Mouse (Mus musculus) neural tube, embryonic 15.5 days (tissue): ENCODE measurements around the gene Cnpy3. TPM values are rescaled to one million over a fixed set of nuclear protein-coding genes. Genes with fewer than 3 reads are reported as not detected.
"Not testable (repeated sequence)": the region's sequence is repeated elsewhere in the genome, so short reads cannot be mapped to it uniquely, and the experiment has no call there.

Experiments used
- ATAC-seq: fragments of 200-750 bp; cut with Nextera tagmentation; 2 replicates; pipeline ENCODE4 v1.8.0; 2017; ENCODE audit warnings: mild to moderate bottlenecking, moderate TSS enrichment, moderate library complexity; ENCODE audit not compliant: low FRiP score
- H3K27ac ChIP-seq: fragments of 300-500 bp; sonication (generic); replicated peaks from 2 replicates; pipeline ENCODE4 v1.5.1; 2015; ENCODE audit warnings: mild to moderate bottlenecking, inconsistent platforms
- H3K27me3 ChIP-seq: fragments of 300-500 bp; sonication (generic); replicated peaks from 2 replicates; pipeline ENCODE4 v1.6.1; 2015; ENCODE audit warnings: inconsistent platforms
- H3K36me3 ChIP-seq: fragments of 300-500 bp; sonication (generic); 2 replicates; pipeline ENCODE4 v1.6.1; 2015; ENCODE audit warnings: inconsistent platforms
- H3K4me1 ChIP-seq: fragments of 300-500 bp; sonication (generic); 2 replicates; pipeline ENCODE4 v1.6.1; 2015; ENCODE audit warnings: inconsistent platforms
- H3K4me2 ChIP-seq: fragments of 300-500 bp; sonication (generic); 2 replicates; pipeline ENCODE4 v1.6.1; 2015; ENCODE audit warnings: inconsistent platforms, mild to moderate bottlenecking, moderate library complexity
- H3K4me3 ChIP-seq: fragments of 300-500 bp; sonication (generic); replicated peaks from 2 replicates; pipeline ENCODE4 v1.5.1; 2015; ENCODE audit warnings: mild to moderate bottlenecking, inconsistent platforms
- H3K9ac ChIP-seq: fragments of 300-500 bp; sonication (generic); replicated peaks from 2 replicates; pipeline ENCODE4 v1.6.1; 2015; ENCODE audit warnings: mild to moderate bottlenecking, inconsistent platforms
- H3K9me3 ChIP-seq: fragments of 300-500 bp; sonication (generic); replicated peaks from 2 replicates; pipeline ENCODE4 v1.6.1; 2016; ENCODE audit warnings: inconsistent platforms
- WGBS: fragments of 180-500 bp; shearing (Covaris S2); methylation state at CpG from one replicate; pipeline ENCODE4 v1.1.7; 2015; ENCODE audit warnings: mixed read lengths; 5-methylcytosine and 5-hydroxymethylcytosine counted together
- polyA plus RNA-seq: library from polyadenylated mRNA; unstranded; fragments of >200 nt; fragmentation: Nextera tagmentation; extraction: Ambion mirVana; gene quantifications from 2 replicates; pipeline ENCODE4 v1.2.1, GENCODE M21; 2015

Cnpy3 gene
- polyA plus RNA-seq, 1 experiment from 2014 or later: 72.2 TPM

DNA sequence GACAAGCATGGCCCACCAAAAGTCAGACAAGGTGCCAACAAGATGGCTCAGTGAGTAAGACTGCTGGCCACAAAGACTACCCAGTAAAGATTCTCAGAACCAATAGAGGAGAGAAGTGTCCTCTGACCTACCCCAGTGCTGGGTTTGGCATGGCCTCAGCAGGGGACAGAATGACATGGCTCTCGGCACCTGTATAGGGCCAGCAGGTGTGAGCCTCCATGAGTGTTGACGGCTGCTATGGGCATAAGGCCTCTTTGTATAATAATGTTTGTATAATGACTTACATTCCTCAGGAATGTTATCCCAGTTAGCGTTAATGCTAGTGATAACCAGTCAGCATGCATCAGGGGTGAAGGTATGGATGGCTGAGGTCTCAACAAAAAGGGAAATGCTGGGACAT, 24.1 kb upstream of the Cnpy3 start:
- H3K4me2 ChIP-seq: no peak overlapping the region
- H3K9ac ChIP-seq: no peak overlapping the region
- no peaks in the 10 kb centered on the region for H3K27me3 ChIP-seq
- 83% methylated on average over 3 of the region's 3 CpGs for WGBS
- no peak overlapping the region for H3K27ac ChIP-seq
- no peak for ATAC-seq
- H3K4me1 ChIP-seq: peaks cover 34% of the 10 kb centered on the region
- no peak overlapping the region for H3K4me3 ChIP-seq
- H3K9me3 ChIP-seq: no peaks in the 10 kb centered on the region
- peaks cover 62% of the 10 kb centered on the region for H3K36me3 ChIP-seq

DNA sequence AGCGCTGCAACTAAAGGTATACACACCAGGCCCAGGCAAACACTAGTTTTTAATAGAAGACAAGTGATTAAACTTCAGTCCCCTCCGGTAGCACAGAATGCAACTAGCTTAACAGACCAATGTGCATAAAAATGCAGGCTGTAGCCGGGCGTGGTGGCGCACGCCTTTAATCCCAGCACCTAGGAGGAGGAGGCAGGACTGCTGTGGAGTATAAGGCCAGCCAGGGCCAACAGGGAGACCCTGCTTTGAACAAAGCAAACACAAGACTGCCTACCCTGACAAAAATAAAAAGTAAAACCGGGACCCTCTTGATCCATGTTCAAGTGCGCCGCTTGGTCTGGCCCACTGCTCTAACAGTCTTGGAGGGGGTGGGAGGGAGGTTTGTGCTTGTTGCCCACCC, 23.1 kb upstream of the Cnpy3 start:
- H3K9ac ChIP-seq: no peak overlapping the region
- H3K9me3 ChIP-seq: no peaks in the 10 kb centered on the region
- WGBS: 93% methylated on average over 9 of the region's 9 CpGs
- H3K36me3 ChIP-seq: peaks cover 55% of the 10 kb centered on the region
- no peak overlapping the region for H3K27ac ChIP-seq
- H3K4me2 ChIP-seq: no peak overlapping the region
- ATAC-seq: no peak
- no peak overlapping the region for H3K4me3 ChIP-seq
- no peaks in the 10 kb centered on the region for H3K27me3 ChIP-seq
- peaks cover 27% of the 10 kb centered on the region for H3K4me1 ChIP-seq

- ATAC-seq: no peak
- 27% methylated on average over 2 of the region's 2 CpGs for WGBS
- H3K27ac ChIP-seq: no peak overlapping the region; the same call in 1 of the 2 replicates
- H3K4me2 ChIP-seq: peak overlapping the region; percentile 91
- H3K9me3 ChIP-seq: no peaks in the 10 kb centered on the region
- no peak overlapping the region for H3K9ac ChIP-seq
- no peaks in the 10 kb centered on the region for H3K27me3 ChIP-seq
- peaks cover 47% of the 10 kb centered on the region for H3K36me3 ChIP-seq
- H3K4me3 ChIP-seq: no peak overlapping the region
- peaks cover 23% of the 10 kb centered on the region for H3K4me1 ChIP-seq
These were observed 22.1 kb upstream of the Cnpy3 start for GRCm38 (mm10) chr17:46774131-46774472.

- Histone ChIP-seq H3K36me3 (peaks cover 41% of the 10 kb centered on the region), H3K27me3 (no peaks in the 10 kb centered on the region), H3K27ac (peak overlapping the region; percentile 89), H3K9ac (peak overlapping the region; percentile 79), H3K4me3 (peak overlapping the region; percentile 97), H3K4me1 (peaks cover 23% of the 10 kb centered on the region), H3K4me2 (peak overlapping the region; percentile 91), H3K9me3 (no peaks in the 10 kb centered on the region)
- ATAC-seq: no peak
- WGBS: 5% methylated on average over 19 of the region's 20 CpGs
These were observed 21.5 kb upstream of the Cnpy3 start for GRCm38 (mm10) chr17:46773278-46774130.

GRCm38 (mm10) chr17:46772404-46773277, 20.6 kb upstream of the Cnpy3 start, which contains the start of gene 2310039H08Rik:
TSS of gene 2310039H08Rik (plus strand) at chr17:46772635.
- Histone ChIP-seq H3K4me1 (peaks cover 23% of the 10 kb centered on the region), H3K9ac (peak within 1 kb of the TSS; percentile 79), H3K27ac (peak within 1 kb of the TSS; percentile 89), H3K27me3 (no peaks in the 10 kb centered on the region), H3K36me3 (peaks cover 32% of the 10 kb centered on the region), H3K4me3 (peak within 1 kb of the TSS; percentile 97), H3K9me3 (no peaks in the 10 kb centered on the region), H3K4me2 (peak within 1 kb of the TSS; percentile 91)
- ATAC-seq: peak; percentile 93
- WGBS: under 1% methylated on average over 50 of the region's 50 CpGs

GRCm38 (mm10) chr17:46772038-46772403, 20.0 kb upstream of the Cnpy3 start:
- Histone ChIP-seq H3K36me3 (peaks cover 26% of the 10 kb centered on the region), H3K4me2 (peak overlapping the region; percentile 91), H3K4me3 (peak overlapping the region; percentile 97), H3K4me1 (peaks cover 23% of the 10 kb centered on the region), H3K9ac (peak overlapping the region; percentile 52), H3K27ac (peak overlapping the region; percentile 89), H3K9me3 (no peaks in the 10 kb centered on the region), H3K27me3 (no peaks in the 10 kb centered on the region)
- ATAC-seq: peak; percentile 54
- 9% methylated on average over 5 of the region's 5 CpGs for WGBS

GRCm38 (mm10) chr17:46771616-46772015, 19.6 kb upstream of the Cnpy3 start:
- WGBS: 68% methylated on average over 17 of the region's 17 CpGs
- no peaks in the 10 kb centered on the region for H3K9me3 ChIP-seq
- peak overlapping the region; percentile 97 for H3K4me3 ChIP-seq
- H3K4me1 ChIP-seq: peaks cover 23% of the 10 kb centered on the region
- peak overlapping the region; percentile 89 for H3K27ac ChIP-seq
- peak overlapping the region; percentile 52 for H3K9ac ChIP-seq
- ATAC-seq: no peak
- H3K4me2 ChIP-seq: peak overlapping the region; percentile 91
- H3K27me3 ChIP-seq: no peaks in the 10 kb centered on the region
- peaks cover 24% of the 10 kb centered on the region for H3K36me3 ChIP-seq

GRCm38 (mm10) chr17:46771025-46771424, 19.0 kb upstream of the Cnpy3 start:
- Histone ChIP-seq H3K36me3 (peaks cover 18% of the 10 kb centered on the region), H3K4me1 (peaks cover 23% of the 10 kb centered on the region), H3K4me2 (no peak overlapping the region), H3K27ac (no peak overlapping the region), H3K4me3 (no peak overlapping the region), H3K9me3 (no peaks in the 10 kb centered on the region), H3K9ac (no peak overlapping the region), H3K27me3 (no peaks in the 10 kb centered on the region)
- WGBS: 78% methylated on average over 4 of the region's 4 CpGs
- ATAC-seq: no peak

GRCm38 (mm10) chr17:46770546-46770945, 18.5 kb upstream of the Cnpy3 start:
- Histone ChIP-seq H3K4me1 (peaks cover 23% of the 10 kb centered on the region), H3K27me3 (no peaks in the 10 kb centered on the region), H3K9me3 (no peaks in the 10 kb centered on the region), H3K9ac (no peak overlapping the region), H3K4me3 (no peak overlapping the region), H3K36me3 (peaks cover 13% of the 10 kb centered on the region), H3K27ac (no peak overlapping the region), H3K4me2 (no peak overlapping the region)
- no peak for ATAC-seq
- 94% methylated on average over 11 of the region's 11 CpGs for WGBS

GRCm38 (mm10) chr17:46767868-46768267, 15.9 kb upstream of the Cnpy3 start:
- Histone ChIP-seq H3K9me3 (no peaks in the 10 kb centered on the region), H3K4me2 (no peak overlapping the region), H3K27me3 (no peaks in the 10 kb centered on the region), H3K4me1 (peaks cover 8% of the 10 kb centered on the region), H3K4me3 (no peak overlapping the region), H3K36me3 (no peaks in the 10 kb centered on the region), H3K27ac (no peak overlapping the region), H3K9ac (no peak overlapping the region)
- 48% methylated on average over 8 of the region's 8 CpGs for WGBS
- no peak for ATAC-seq

GRCm38 (mm10) chr17:46764916-46765315, 12.9 kb upstream of the Cnpy3 start:
- not testable (repeated sequence) for H3K9me3 ChIP-seq, H3K27me3 ChIP-seq, H3K4me2 ChIP-seq, H3K4me3 ChIP-seq, H3K36me3 ChIP-seq, H3K27ac ChIP-seq, ATAC-seq, H3K4me1 ChIP-seq, H3K9ac ChIP-seq
- WGBS: 72% methylated on average over 9 of the region's 9 CpGs

GRCm38 (mm10) chr17:46763544-46763943, 11.5 kb upstream of the Cnpy3 start, which contains the start of gene Ptcra:
TSS of gene Ptcra (minus strand) at chr17:46763712.
- no peaks in the 10 kb centered on the region for H3K9me3 ChIP-seq
- no peaks in the 10 kb centered on the region for H3K36me3 ChIP-seq
- WGBS: 69% methylated on average over 2 of the region's 2 CpGs
- no peak within 1 kb of the TSS for H3K9ac ChIP-seq
- H3K4me2 ChIP-seq: no peak within 1 kb of the TSS
- no peaks in the 10 kb centered on the region for H3K4me1 ChIP-seq
- no peak within 1 kb of the TSS for H3K27ac ChIP-seq
- no peak within 1 kb of the TSS for H3K4me3 ChIP-seq
- no peak for ATAC-seq
- H3K27me3 ChIP-seq: no peaks in the 10 kb centered on the region
